Mouse (Mus musculus) stomach, postnatal 0 days (tissue): ENCODE measurements at regions not wholly inside any gene's neighbourhood (a gene's known extent, or its start where the extent isn't known, plus 50 kb on each side); places are given as distances from the start of the nearest gene placed in this dataset.

Source experiments
- CTCF ChIP-seq: IDR thresholded peaks from 2 replicates; pipeline ENCODE4 v1.5.1; 2016; ENCODE audit warnings: antibody characterized with exemption, low read depth, mild to moderate bottlenecking, moderate library complexity
- EP300 ChIP-seq: optimal IDR thresholded peaks from 2 replicates; pipeline ENCODE3; 2016; ENCODE audit warnings: antibody characterized with exemption

GRCm38 (mm10) chr13:101918185-101918584 is 150.2 kb upstream of the Pik3r1 start:
- no peak for TF ChIP-seq CTCF
- TF ChIP-seq EP300: no peak
